ENCODE assay signal across 12 mouse cellular contexts in the genomic region with DNA sequence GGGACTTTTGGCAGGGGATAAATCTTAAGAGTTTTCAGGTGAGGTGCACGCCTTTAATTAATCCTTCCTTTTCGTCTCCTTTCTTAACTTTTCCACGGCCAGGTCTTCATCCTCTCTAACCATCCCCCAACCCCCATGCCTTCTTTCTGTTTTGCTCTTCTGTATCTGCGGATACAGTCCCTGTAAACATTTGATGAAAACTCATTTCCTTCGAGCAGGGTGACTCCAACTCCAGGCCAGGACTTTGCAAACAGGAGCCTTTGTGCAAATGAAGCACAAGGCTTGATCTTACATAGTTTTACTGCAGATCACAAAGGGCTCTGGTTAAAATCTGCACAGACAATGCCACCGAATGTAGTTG. TPM values are rescaled to one million over a fixed set of nuclear protein-coding genes. Genes with fewer than 3 reads are reported as not detected.
DNase-seq lines count a peak whose midpoint lies in the region; ATAC-seq and TF ChIP-seq lines count a peak whose summit lies in the region.
"Had no signal": no experiment of that assay in that cellular context is flagged by ENCODE, and none has a peak within 500 bp of the region (broad histone marks: within the 10 kb centered on the region; RNA-seq: fewer than 3 reads in every experiment).

No protein-coding gene starts in this region.

- 27% methylated on average over 6 of the region's 6 CpGs for WGBS in intestine, postnatal 0 days
- 36% methylated on average over 6 of the region's 6 CpGs for WGBS in neural tube, embryonic 12.5 days

- H3K4me1 ChIP-seq in intestine, postnatal 0 days (replicated peaks; ENCODE audit: control insufficient read depth, insufficient read depth, low read length): no peaks in the 10 kb centered on the region
- peaks cover 13% of the 10 kb centered on the region for H3K4me1 ChIP-seq in neural tube, embryonic 12.5 days

- H3K4me2 ChIP-seq in intestine, postnatal 0 days (replicated peaks; ENCODE audit: low read depth): peak overlapping the region; percentile 79
- H3K4me2 ChIP-seq in neural tube, embryonic 12.5 days (replicated peaks): peak overlapping the region; percentile 91; the same call in 1 of the 2 replicates

- TF ChIP-seq CTCF in left cerebral cortex, adult 2 months (IDR thresholded peaks at IDR 0.05): no peak
- TF ChIP-seq CTCF in intestine, postnatal 0 days (IDR thresholded peaks at IDR 0.05; ENCODE audit: low read depth): no peak

- H3K4me3 ChIP-seq in left cerebral cortex, adult 2 months: peak overlapping the region; percentile 72; the same call in 1 of the 2 replicates
- no peak overlapping the region; the same call in 1 of the 2 replicates for H3K4me3 ChIP-seq in intestine, postnatal 0 days (ENCODE audit: low read depth, low read length)
- no peak overlapping the region for H3K4me3 ChIP-seq in neural tube, embryonic 12.5 days

- ATAC-seq in frontal cortex, adult (ENCODE audit: low TSS enrichment): 0 out of 2 replicates have a peak, but pooled peaks have one; percentile 16
- no peak for ATAC-seq in intestine, postnatal 0 days
- no peak for ATAC-seq in neural tube, embryonic 12.5 days (ENCODE audit: low FRiP score, low read depth)
- ATAC-seq: Patski had no signal

- intact Hi-C loops in left cerebral cortex, adult 2 months (cut with DNase I): loop anchor here (1.0 kb wide), 2 partner anchors 50 to 235 kb away; no protein-coding TSS in a partner anchor
- intact Hi-C loops in left cerebral cortex, postnatal 14 days (cut with DNase I): loop anchor here (1.0 to 2.0 kb wide), 2 partner anchors 51 to 235 kb away; no protein-coding TSS in a partner anchor

- H3K27me3 ChIP-seq in intestine, postnatal 0 days (replicated peaks; ENCODE audit: control insufficient read depth, insufficient read depth, low read length): peaks cover 18% of the 10 kb centered on the region
- H3K27me3 ChIP-seq in neural tube, embryonic 12.5 days (replicated peaks): no peaks in the 10 kb centered on the region

- no peak overlapping the region for H3K9ac ChIP-seq in intestine, postnatal 0 days (ENCODE audit: low read depth, low read length)
- H3K9ac ChIP-seq in neural tube, embryonic 12.5 days: no peak overlapping the region

- H3K27ac ChIP-seq in left cerebral cortex, adult 2 months: peak overlapping the region; percentile 20; the same call in 1 of the 2 replicates
- H3K27ac ChIP-seq in intestine, postnatal 0 days (ENCODE audit: low read depth, low read length): no peak overlapping the region
- no peak overlapping the region for H3K27ac ChIP-seq in neural tube, embryonic 12.5 days

- no peaks in the 10 kb centered on the region for H3K9me3 ChIP-seq in intestine, postnatal 0 days (ENCODE audit: control insufficient read depth)
- no peaks in the 10 kb centered on the region for H3K9me3 ChIP-seq in neural tube, embryonic 12.5 days

- DNase-seq in frontal cortex, postnatal 25 days (ENCODE audit: low spot score in 2 of 2): no peak
- no peak for DNase-seq in left cerebral cortex, adult 2 months (ENCODE audit: extremely low spot score in 1 of 2, low spot score in 2 of 2)
- DNase-seq in left cerebral cortex, postnatal 14 days (ENCODE audit: low spot score in 2 of 2): no peak
- no peak for DNase-seq in urinary bladder, postnatal 25 days (ENCODE audit: low spot score)
- DNase-seq in adipocyte (ENCODE audit: low spot score): no peak

- no peaks in the 10 kb centered on the region for H3K36me3 ChIP-seq in intestine, postnatal 0 days (ENCODE audit: control insufficient read depth, insufficient read depth)
- H3K36me3 ChIP-seq in neural tube, embryonic 12.5 days: no peaks in the 10 kb centered on the region

RNA-seq across cellular contexts. Expression of gene Antxr1, which starts 0.3 kb away (rescaled TPM):
- total RNA-seq in left cerebral cortex, adult 2 months (2021): 10 to 100 TPM; 12.7 to 15.7 TPM
- 10 to 100 TPM; 15.4 to 15.5 TPM for total RNA-seq in left cerebral cortex, postnatal 14 days (2021)
- 4.9 TPM in 2 replicates for polyA plus RNA-seq in intestine, postnatal 0 days (2015; fragmentation: Nextera tagmentation; extraction: Ambion mirVana)
- 4.8 TPM in 2 replicates for polyA plus RNA-seq in neural tube, embryonic 12.5 days (2016; fragmentation: Nextera tagmentation; extraction: Ambion mirVana)

RNA-seq across cellular contexts. Expression of gene Gkn1, which starts 14.8 kb away (rescaled TPM):
- total RNA-seq in left cerebral cortex, adult 2 months (2021): under 1 TPM in 1 of 2 experiments, not detected in 1; 0.27 TPM
- under 1 TPM; 0.27 to 0.29 TPM for total RNA-seq in left cerebral cortex, postnatal 14 days (2021)
- 4.7 and 30.0 TPM in 2 replicates for polyA plus RNA-seq in intestine, postnatal 0 days (2015; fragmentation: Nextera tagmentation; extraction: Ambion mirVana)
- polyA plus RNA-seq in neural tube, embryonic 12.5 days (2016; fragmentation: Nextera tagmentation; extraction: Ambion mirVana): not detected in 2 replicates
- total RNA-seq: gastrocnemius, postnatal 36 days had no signal
- polyA plus RNA-seq: neural tube, embryonic 14.5 days; Patski had no signal

RNA-seq across cellular contexts. Expression of gene Gkn2, which starts 37.2 kb away (rescaled TPM):
- total RNA-seq in left cerebral cortex, adult 2 months (2021): not detected
- total RNA-seq in left cerebral cortex, postnatal 14 days (2021): not detected
- 7.5 and 59.7 TPM in 2 replicates for polyA plus RNA-seq in intestine, postnatal 0 days (2015; fragmentation: Nextera tagmentation; extraction: Ambion mirVana)
- polyA plus RNA-seq in neural tube, embryonic 12.5 days (2016; fragmentation: Nextera tagmentation; extraction: Ambion mirVana): not detected in 2 replicates
- total RNA-seq: gastrocnemius, postnatal 36 days had no signal
- polyA plus RNA-seq: brain, embryonic 14.5 days; neural tube, embryonic 14.5 days; Patski had no signal

RNA-seq across cellular contexts. Expression of gene Gkn3, which starts 52.8 kb away (rescaled TPM):
- total RNA-seq in left cerebral cortex, adult 2 months (2021): 1 to 10 TPM; 2.5 to 4.9 TPM
- 1 to 10 TPM; 3.9 TPM for total RNA-seq in left cerebral cortex, postnatal 14 days (2021)
- polyA plus RNA-seq in intestine, postnatal 0 days (2015; fragmentation: Nextera tagmentation; extraction: Ambion mirVana): 36.9 and 64.4 TPM in 2 replicates
- not detected in 2 replicates for polyA plus RNA-seq in neural tube, embryonic 12.5 days (2016; fragmentation: Nextera tagmentation; extraction: Ambion mirVana)
- polyA plus RNA-seq: Patski had no signal
